Mouse (Mus musculus): Measurements from ENCODE around the gene Lck.

Lck gene

DNA sequence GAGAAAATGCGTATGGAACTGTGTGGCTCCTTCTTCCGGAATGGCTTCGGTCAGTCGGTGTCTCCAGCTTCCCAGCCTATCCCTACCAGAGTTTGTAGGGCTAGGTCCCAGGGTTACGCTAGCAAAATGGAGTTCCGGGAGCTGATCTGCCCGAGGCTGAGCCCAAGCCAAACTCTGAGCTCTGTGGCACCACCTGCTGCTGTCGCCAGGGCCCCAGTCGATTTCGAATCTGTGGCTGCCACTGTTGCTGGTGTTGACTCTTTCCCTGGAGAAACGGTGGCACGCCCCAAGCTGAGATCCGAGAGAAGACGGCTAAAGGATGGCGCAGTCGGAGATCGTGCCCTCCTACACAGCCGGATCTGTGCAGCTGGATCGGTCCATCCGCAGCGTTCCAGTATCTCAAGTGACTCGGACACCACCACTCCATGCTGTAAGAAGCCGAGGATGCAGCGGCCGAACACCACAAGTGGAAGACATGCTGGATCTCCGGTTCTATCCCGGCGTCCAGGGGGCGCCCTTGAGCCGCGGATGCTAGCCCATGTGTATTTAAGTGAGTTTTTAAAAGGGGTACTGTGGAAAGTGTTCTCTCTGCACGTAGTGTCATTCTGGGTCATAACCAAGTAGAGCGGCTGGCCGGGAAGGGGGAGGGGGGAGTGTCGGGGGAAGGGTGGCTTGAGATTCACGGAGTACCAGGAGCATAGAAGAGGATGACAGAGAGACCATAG lies 11.6 kb upstream of the Lck start:
- DNase-seq (ENCODE audit: low spot score): peak; percentile 84

DNA sequence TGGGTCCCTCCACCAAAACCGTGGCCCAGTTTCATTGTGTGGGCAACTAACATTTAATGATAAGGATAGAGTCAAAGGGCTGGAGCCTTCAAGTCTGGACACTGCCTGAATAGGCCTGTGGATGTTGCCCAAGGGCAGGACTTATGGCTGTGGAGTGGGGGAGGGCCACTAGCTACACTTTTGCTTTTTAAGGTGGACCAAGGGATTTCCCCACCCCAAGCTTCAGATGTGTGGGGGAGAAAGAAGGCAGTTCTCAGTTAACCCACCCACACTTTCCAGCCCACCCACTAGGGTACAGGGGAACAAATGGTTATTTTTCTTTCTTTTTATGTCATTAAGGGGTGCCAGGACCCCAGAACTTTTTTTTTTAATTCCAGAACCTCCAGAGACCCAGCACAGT lies 10.9 kb upstream of the Lck start:
- no peak for DNase-seq (ENCODE audit: low spot score)

DNA sequence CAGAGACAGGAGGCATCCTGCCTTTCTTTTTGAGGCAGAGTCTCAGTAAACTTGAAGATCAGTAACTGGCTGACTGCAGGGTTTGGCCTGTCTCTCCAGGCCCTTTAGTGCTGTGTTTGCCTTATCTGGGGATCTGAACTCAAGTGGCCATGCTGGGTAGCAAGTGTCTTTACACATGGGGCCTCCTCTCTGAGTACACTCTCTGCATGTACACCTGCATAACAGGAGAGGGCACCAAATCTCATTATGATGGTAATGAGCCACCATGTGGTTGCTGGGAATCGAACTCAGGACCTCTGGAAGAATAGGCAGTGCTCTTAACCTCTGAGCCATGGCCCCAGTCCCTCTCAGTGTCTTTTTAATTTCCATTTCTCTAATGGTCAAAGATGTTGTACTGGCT lies 8.8 kb upstream of the Lck start:
- no peak for DNase-seq (ENCODE audit: low spot score)

DNA sequence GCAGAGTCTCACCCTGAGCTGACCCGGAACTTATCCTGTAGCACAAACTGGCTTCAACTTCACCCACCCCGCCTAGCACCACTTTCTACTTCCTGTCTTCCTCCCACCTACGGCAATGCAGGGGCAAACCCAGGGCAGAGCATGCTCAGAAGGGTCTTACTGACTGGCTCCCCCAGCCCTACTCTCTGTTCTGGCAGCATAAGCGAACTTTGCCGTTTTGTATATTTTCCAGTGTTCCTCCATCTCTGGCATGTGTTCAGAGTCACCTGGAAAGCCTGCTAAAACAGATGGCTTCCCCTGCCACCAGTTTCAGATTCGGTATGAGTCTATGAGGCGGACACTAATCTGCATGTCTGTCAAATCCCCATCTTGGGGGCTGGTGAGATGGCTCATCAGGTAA lies 6.9 kb upstream of the Lck start:
- no peak for DNase-seq (ENCODE audit: low spot score)

- DNase-seq (ENCODE audit: low spot score): no peak
These were observed 5.0 kb upstream of the Lck start, which contains the start of gene Fam167b for GRCm38 (mm10) chr4:129578466-129578865. TSS of gene Fam167b (minus strand) at chr4:129578549.

- no peak for DNase-seq (ENCODE audit: low spot score)
These were observed 4.2 kb upstream of the Lck start for GRCm38 (mm10) chr4:129577688-129578087.

GRCm38 (mm10) chr4:129576863-129577491 lies 3.5 kb upstream of the Lck start:
- peak; percentile 72 for DNase-seq (ENCODE audit: low spot score)

GRCm38 (mm10) chr4:129575171-129575844 lies 1.9 kb upstream of the Lck start:
- DNase-seq (ENCODE audit: low spot score): no peak

GRCm38 (mm10) chr4:129573093-129573370 lies 409 bp downstream of the Lck start:
- no peak for DNase-seq (ENCODE audit: low spot score)

- no peak for DNase-seq (ENCODE audit: low spot score)
These were observed 977 bp downstream of the Lck start for GRCm38 (mm10) chr4:129572236-129573092.

- no peak for DNase-seq (ENCODE audit: low spot score)
These were observed 1.8 kb downstream of the Lck start for GRCm38 (mm10) chr4:129571551-129572084.

GRCm38 (mm10) chr4:129570028-129570427 lies 3.4 kb downstream of the Lck start:
- no peak for DNase-seq (ENCODE audit: low spot score)

DNA sequence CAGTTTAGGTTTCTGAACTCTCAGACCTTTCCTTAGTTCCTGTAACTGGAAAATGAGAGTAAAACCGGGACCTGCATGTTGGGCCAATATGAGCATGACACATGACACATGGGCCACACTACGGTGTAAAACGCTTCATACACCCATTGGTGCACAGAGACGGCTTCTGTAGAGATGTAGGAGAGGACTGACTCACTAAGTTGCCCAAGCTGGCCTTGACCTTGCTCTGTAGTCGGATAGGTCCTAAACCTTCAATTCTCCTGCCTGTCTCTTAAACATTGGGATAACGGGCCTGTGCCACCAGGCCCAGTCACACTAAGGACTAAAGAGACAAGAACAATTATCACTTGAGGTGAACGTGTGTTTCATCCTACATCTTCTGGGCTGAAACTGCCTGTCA lies 5.1 kb downstream of the Lck start:
- DNase-seq (ENCODE audit: low spot score): no peak

GRCm38 (mm10) chr4:129565139-129565538 lies 8.3 kb downstream of the Lck start:
- no peak for DNase-seq (ENCODE audit: low spot score)

- DNase-seq (ENCODE audit: low spot score): no peak
These were observed 9.7 kb downstream of the Lck start for GRCm38 (mm10) chr4:129563718-129564117.

DNA sequence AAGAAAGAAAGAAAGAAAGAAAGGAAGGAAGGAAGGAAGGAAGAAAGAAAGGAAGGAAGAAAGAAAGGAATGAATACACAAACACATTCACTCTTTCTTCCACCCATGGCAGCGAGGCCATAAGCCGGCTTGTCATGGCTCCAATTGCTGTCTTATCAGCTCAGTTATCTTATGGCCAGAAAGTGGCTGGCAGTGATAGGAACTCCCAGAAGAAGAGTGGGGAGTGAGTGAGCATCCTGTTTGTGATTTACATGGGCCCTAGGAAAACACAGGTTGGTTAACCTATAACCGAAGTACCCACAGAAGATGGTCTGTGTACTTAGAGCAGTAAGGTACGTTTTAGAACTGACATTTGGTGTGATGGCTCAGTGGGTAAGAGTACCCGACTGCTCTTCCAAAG lies 12.3 kb downstream of the Lck start:
- no peak for DNase-seq (ENCODE audit: low spot score)

DNA sequence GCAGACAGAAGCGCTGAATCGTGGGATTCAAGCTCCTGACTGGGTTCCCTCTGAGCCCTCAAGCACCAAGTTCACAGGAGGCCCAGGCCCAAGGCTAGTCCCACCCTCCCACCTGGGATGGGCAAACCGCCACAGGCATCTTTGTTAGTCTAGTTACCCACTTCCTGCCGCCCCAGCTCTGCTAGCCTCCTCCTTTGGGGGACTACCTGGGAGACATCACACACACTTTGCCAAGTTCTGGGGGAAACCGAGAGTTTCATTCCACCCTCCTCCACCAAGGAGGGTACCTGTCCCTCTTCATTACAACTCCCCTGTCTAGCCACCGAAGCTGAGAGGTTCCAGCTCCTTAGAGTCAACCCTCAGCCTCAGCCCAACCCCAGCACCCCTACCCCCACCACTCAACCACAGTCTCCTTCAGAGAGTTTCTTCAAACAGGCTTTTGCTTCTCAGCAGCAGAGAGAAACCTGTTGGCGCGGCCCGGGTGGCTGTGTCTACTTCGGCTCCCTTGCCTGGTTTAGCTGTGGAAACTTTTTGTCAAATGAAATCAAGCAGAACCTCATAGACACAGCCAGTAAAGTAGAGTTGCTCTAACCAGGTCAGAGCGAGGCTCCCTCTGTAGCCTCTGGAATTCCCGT lies 15.0 kb downstream of the Lck start:
- DNase-seq (ENCODE audit: low spot score): no peak

DNA sequence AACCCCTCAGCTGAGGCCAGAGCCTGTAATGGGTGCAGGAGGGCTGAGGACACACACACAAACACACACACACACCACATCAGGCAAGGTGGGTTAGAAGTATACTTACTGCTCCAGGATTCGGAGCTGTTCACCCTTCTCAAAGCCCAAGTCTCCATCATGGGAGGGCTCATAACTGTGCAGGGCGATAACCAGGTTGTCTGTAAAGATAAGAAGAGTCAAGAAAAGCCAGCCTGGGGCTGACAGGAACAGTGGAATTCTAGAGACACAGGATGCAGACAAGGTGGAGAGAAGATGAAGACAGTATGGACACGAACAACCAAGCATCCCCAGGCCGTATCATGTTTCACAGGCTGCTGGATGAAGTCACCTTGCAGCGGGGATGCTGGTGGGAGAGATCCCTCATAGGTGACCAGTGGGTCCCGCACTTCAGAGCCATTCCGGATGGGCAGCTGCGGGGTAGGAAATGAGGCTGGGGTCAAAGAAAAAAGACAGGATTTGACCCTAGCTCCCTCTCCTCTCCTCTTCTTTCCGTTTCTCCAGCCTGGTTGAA lies 16.1 kb downstream of the Lck start:
- DNase-seq (ENCODE audit: low spot score): no peak

- peak; percentile 94 for DNase-seq (ENCODE audit: low spot score)
These were observed 16.8 kb downstream of the Lck start for GRCm38 (mm10) chr4:129556532-129557223.

DNA sequence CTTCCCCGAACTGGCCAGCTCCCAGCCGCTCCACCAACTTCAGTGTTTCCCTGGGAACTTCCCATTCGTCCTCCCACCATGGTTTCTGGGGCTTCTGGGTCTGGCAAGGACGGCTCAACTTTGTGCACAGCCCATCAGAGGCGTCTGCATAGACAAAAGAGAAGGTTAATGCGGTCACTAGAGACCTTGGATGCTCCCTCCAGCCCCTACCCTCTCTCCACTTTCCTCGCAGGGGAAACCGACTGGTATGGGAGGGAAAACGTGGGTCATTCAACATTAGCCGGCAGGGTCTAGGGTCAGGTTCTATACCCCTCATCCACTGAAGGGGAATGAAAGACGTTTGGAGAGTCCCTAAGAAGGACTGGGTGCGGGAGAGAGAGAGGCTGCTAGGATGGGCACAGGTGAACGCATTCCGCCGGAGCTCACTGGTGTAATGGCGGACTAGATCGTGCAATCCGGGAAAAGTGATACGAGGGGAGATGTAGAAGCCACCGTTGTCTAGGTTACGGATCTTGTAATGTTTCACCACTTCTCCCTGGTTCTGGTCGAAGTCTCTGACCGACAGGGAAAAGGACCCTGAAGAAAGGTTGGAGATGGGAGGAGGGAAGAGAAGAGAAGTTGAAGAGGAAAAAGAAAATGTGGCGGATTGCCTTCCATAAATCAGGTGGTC lies 17.4 kb downstream of the Lck start:
- peak; percentile 24 for DNase-seq (ENCODE audit: low spot score)
